Mouse (Mus musculus): ENCODE measurements around the gene Rnf13.
"Not testable (repeated sequence)": the region's sequence is repeated elsewhere in the genome, so short reads cannot be mapped to it uniquely, and the experiment has no call there.

The Rnf13 gene

DNA sequence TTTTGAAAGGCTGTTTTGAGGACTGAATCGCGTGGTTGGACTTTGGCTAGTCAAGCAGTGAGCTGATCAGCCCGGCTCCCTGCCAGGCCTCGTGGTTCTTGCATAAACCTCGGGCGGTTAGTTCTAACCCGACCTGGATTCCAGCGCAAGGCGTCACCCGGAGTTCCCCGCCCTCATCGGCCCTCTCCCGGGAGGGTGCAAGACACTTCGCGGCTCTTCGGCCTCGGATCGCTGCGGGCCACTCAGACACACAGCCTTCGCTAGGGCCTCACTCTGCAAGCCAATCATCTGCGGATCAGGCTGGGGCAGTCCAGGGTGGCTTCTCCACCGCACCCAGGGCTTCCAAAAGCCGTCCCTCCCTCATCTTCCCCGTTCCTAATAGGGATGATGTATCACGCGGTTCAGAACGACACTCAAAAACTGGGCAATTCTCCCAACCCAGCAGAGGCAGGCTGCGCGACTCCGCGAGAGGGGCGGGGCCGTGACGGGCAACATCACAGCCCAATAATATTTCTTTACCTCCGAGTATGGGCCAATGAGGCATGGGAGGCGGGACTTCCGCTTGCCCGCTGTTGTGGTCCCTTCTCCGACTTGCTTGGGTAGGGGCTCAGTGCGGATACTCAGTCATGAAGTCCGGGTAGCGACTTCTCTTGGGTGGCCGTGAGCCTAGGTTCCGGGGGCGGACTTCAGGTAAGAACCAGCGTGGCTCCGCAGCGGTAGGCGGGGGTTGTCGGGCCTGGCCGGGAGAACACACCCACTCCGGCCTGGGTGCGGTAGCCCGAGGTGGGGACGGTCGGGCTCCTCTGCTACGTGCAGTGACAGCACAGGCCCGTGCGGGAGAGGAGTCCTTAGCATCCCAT, at the start of gene Rnf13:
TSS of gene Rnf13 (plus strand) at position 552 of the 860 bp plus-strand sequence.
- DNase-seq (ENCODE audit: low spot score in 2 of 2), result peak; percentile 98 to 99

DNA sequence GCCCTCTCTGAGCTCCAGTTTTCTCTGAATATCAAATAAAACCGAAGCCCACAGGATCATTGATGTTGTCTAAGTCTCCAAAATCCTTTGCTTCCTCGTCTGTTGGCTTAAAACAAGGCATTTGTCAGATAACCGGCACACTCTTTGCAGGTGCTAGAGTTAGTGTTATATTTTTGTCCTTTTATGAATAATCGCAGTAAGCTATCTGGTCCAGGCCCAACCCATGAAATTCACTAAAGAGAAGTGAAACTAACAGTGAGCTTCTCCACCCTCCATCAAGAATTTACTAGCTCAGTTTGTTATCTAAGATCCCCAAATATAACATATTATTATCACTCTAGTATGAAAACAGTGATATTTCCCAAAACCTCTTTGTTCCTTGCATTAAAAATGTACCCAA, 44.1 kb upstream of the Rnf13 start:
- DNase-seq (ENCODE audit: low spot score in 2 of 2), result no peak

GRCm38 (mm10) chr3:57692719-57693118, 43.1 kb upstream of the Rnf13 start, which contains the start of gene Ankub1:
Gene Ankub1 (minus strand): TSS chr3:57692799.
- no peak for DNase-seq (ENCODE audit: low spot score in 2 of 2)

- DNase-seq (ENCODE audit: low spot score in 2 of 2), result no peak
Observed at GRCm38 (mm10) chr3:57696249-57696648, 39.6 kb upstream of the Rnf13 start.

- no peak for DNase-seq (ENCODE audit: low spot score in 2 of 2)
Observed at GRCm38 (mm10) chr3:57696779-57697178, 39.1 kb upstream of the Rnf13 start.

- DNase-seq (ENCODE audit: low spot score in 2 of 2), result no peak
Observed at GRCm38 (mm10) chr3:57714151-57714550, 21.7 kb upstream of the Rnf13 start.

- DNase-seq (ENCODE audit: low spot score in 2 of 2), result no peak
Observed at GRCm38 (mm10) chr3:57732206-57732915, 3.5 kb upstream of the Rnf13 start.

- DNase-seq (ENCODE audit: low spot score in 2 of 2), result no peak
Observed at GRCm38 (mm10) chr3:57736419-57737095, 695 bp downstream of the Rnf13 start.

DNA sequence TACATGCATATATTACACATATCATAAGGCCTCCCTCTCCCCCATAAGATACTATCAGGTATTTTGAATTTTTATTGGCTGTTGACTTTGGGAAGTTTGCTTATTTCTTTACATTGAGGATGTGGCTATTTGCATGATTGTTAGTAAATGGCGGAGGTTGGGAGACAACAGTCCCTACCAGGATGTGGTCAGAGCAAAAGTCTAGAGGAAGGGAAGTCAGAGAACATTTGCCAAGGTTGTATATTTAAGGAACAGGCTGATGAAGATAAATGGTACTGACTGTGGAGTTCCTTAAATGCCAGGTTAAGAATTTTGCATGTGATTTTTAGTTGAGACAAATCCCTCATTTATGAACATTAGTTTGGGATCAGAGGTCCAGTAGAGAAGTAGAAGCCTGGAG, 4.0 kb downstream of the Rnf13 start:
- no peak for DNase-seq (ENCODE audit: low spot score in 2 of 2)

GRCm38 (mm10) chr3:57748576-57749267, 12.9 kb downstream of the Rnf13 start:
- no peak for DNase-seq (ENCODE audit: low spot score in 2 of 2)

DNA sequence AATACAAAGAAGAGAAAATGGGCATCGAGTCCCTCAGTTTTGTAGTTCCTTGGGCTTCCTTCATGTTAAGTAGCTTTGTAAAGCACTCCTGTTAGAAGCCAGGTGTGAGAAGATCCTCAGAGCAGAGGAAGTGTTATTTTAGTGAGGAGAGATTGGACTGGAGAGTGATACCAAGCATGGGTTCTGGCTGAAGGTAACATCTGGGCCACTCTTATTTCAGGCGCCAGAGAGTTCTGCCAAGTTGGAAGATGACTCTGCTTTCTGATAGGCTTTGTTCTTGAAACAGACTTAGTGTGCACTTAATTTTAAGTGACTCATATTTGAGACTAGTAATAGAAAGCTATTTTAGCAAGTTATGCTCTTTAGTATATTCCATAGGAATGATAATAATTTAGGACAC, 41.1 kb downstream of the Rnf13 start:
- DNase-seq (ENCODE audit: low spot score in 2 of 2), result no peak

DNA sequence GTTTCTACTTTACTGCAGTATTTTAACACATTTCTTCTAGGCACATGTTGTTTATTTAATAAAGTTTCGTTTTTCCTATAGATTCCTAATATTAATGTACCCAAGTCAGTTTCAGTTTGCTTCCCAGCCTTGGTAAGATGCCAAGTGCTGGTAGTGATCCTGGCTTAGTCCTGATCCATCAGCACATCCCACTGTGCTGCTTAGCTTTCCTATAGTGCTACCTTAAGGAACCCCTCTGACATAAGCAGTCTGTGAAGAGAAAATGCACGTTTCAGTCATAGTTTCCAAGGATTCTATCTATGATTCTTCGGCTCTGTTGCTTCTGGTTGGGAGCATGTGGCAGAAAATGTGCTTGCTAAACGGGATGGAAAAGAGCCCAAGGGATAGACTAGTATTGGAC, 52.6 kb downstream of the Rnf13 start:
- DNase-seq (ENCODE audit: low spot score in 2 of 2), result no peak

GRCm38 (mm10) chr3:57789005-57789962, 53.4 kb downstream of the Rnf13 start:
- no peak for DNase-seq (ENCODE audit: low spot score in 2 of 2)

- no peak for DNase-seq (ENCODE audit: low spot score in 2 of 2)
Observed at GRCm38 (mm10) chr3:57791104-57791503, 55.2 kb downstream of the Rnf13 start.

DNA sequence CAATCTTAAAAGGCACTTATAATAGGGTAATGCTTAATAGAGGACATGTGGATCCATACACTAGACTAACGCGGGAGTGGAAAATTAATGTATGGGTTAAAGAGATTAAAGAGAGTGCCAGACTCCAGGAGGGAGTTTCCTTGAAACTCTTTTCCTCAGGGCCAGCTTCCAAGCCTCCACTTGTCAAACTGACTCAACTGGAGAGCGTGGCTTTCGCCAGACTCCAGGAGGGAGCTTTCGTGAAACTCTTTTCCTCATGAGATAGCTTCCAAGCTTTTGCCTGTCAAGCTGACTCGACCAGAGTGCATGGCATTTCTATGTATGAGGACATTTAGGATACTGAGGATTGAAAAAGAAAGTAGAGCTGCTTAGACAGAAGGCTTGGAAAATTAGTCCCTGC, 59.2 kb downstream of the Rnf13 start:
- DNase-seq (ENCODE audit: low spot score in 2 of 2), result not testable (repeated sequence)

DNA sequence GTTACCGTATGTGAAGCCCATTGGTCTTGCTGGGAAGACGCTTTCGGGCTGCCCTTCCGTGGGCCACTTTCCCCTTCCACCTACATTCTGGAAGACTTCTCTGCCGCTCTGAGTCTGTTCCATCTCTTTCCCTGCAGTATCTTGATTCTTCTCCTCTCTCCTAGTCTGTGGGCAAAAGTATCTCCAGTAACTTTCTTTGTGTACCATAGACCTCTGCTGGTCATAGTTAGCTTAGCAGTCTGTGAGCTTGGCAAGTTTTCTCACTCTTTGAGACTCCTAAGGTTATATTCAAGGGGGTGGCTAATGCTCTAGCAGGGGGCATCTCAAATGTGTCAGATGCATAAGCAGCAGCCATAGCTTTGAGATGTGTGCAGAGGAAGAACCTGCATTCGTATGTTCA, 79.6 kb downstream of the Rnf13 start:
- DNase-seq (ENCODE audit: low spot score in 2 of 2), result no peak

GRCm38 (mm10) chr3:57825866-57826265, 90.0 kb downstream of the Rnf13 start:
- no peak for DNase-seq (ENCODE audit: low spot score in 2 of 2)

- DNase-seq (ENCODE audit: low spot score in 2 of 2), result no peak
Observed at GRCm38 (mm10) chr3:57833585-57833984, 97.7 kb downstream of the Rnf13 start.

DNA sequence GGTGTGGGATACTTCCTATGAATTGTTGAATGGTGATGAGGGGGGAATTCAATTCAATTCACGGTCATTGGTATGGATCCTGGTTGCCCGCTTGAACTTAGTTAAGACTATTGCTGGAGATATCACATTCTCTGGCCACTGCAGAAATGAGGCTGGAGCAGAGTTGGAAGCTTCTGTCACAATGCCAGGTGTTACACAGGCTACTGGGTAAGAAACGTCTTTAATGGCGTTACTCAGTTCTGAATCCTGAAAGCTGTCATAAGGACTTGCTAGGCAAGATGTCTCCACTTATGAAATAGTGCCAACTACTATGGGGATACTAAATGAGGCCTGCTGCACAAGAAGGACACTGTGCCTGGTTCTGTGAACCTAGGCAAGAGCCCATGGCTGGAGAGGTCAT, 101.0 kb downstream of the Rnf13 start:
- no peak for DNase-seq (ENCODE audit: low spot score in 2 of 2)

- no peak for DNase-seq (ENCODE audit: low spot score in 2 of 2)
Observed at GRCm38 (mm10) chr3:57843775-57844174, 107.9 kb downstream of the Rnf13 start.

All from right cerebral cortex, adult 2 months (tissue).